Mouse (Mus musculus) heart, embryonic 12.5 days (tissue): Measurements from ENCODE around the gene Rora. TPM values are rescaled to one million over a fixed set of nuclear protein-coding genes. Genes with fewer than 3 reads are reported as not detected.

Experiments used
- ATAC-seq: fragments of 200-750 bp; cut with Nextera tagmentation; 2 replicates; pipeline ENCODE4 v1.8.0; 2017; ENCODE audit warnings: moderate TSS enrichment, moderate library complexity; ENCODE audit not compliant: insufficient number of reproducible peaks, low FRiP score
- H3K27ac ChIP-seq: fragments of 300-500 bp; sonication (generic); 2 replicates; pipeline ENCODE4 v1.5.1; 2016; ENCODE audit warnings: mild to moderate bottlenecking, moderate library complexity; ENCODE audit not compliant: poor library complexity, severe bottlenecking
- H3K27me3 ChIP-seq: fragments of 300-500 bp; sonication (generic); replicated peaks from 2 replicates; pipeline ENCODE4 v1.6.1; 2016; ENCODE audit warnings: mild to moderate bottlenecking, moderate library complexity
- H3K36me3 ChIP-seq: fragments of 300-500 bp; sonication (generic); 2 replicates; pipeline ENCODE4 v1.6.1; 2016; ENCODE audit warnings: mild to moderate bottlenecking, moderate library complexity
- H3K4me1 ChIP-seq: fragments of 300-500 bp; sonication (generic); replicated peaks from 2 replicates; pipeline ENCODE4 v1.6.1; 2016; ENCODE audit warnings: mild to moderate bottlenecking
- H3K4me2 ChIP-seq: fragments of 300-500 bp; sonication (generic); 2 replicates; pipeline ENCODE4 v1.6.1; 2016; ENCODE audit warnings: mild to moderate bottlenecking, moderate library complexity
- H3K4me3 ChIP-seq: fragments of 300-500 bp; sonication (generic); 2 replicates; pipeline ENCODE4 v1.5.1; 2016; ENCODE audit warnings: mild to moderate bottlenecking
- H3K9ac ChIP-seq: fragments of 300-500 bp; sonication (generic); 2 replicates; pipeline ENCODE4 v1.6.1; 2016; ENCODE audit warnings: mild to moderate bottlenecking, moderate library complexity
- H3K9me3 ChIP-seq: fragments of 300-500 bp; sonication (generic); replicated peaks from 2 replicates; pipeline ENCODE4 v1.6.1; 2016; ENCODE audit warnings: mild to moderate bottlenecking, moderate library complexity
- WGBS: fragments of 180-500 bp; shearing (Covaris S2); methylation state at CpG from one replicate; pipeline ENCODE4 v1.1.7; 2016; 5-methylcytosine and 5-hydroxymethylcytosine counted together
- polyA plus RNA-seq: library from polyadenylated mRNA; unstranded; fragments of >200 nt; fragmentation: Nextera tagmentation; extraction: Ambion mirVana; gene quantifications from 2 replicates; pipeline ENCODE4 v1.2.1, GENCODE M21; 2016

Gene Rora
- polyA plus RNA-seq, 1 experiment from 2014 or later, result 7.6 TPM

DNA sequence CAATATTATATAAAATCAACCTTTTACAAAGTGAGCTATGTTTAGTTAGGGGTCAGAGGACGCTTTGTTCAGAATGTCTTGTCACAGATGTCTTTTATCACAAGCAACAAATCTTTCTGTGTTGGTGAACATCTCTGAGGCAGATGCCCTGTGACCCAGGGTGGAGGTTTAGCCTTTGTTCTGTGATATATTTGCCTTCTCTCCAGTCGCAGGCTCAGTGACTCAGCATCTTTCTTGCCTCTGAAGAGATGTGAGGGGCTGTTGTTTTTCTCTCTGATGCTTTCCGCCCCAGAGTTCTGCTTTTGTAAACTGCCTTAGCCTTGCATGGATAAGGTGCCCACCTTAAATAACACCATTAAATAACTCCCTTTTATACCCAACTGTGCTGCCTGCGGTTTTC, 488.3 kb downstream of the Rora start:
- Histone ChIP-seq H3K27me3 (peaks cover 14% of the 10 kb centered on the region), H3K27ac (no peak overlapping the region), H3K9me3 (peaks cover 16% of the 10 kb centered on the region), H3K9ac (no peak overlapping the region), H3K36me3 (no peaks in the 10 kb centered on the region), H3K4me1 (peaks cover 12% of the 10 kb centered on the region), H3K4me3 (no peak overlapping the region), H3K4me2 (no peak overlapping the region)
- 70% methylated on average over 4 of the region's 4 CpGs for WGBS
- ATAC-seq, result no peak

DNA sequence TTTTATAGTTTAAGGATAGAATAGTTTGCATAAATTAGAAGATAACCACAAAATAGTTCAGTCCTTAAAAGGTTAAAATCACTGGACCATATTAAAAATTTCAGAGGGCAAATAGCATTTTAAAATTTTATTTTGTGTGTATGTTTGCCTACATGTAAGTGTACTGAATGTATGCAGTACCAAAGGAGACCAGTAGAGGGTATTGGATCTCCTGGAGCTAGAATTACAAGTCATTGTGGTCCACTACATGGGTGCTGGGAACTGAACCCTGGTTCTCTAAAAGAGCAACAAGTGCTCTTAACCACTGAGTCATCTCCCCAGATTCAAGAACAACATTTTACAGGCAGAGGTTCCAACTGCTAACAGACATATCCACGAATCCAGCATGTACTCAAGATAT, 493.4 kb downstream of the Rora start:
- Histone ChIP-seq H3K4me3 (no peak overlapping the region), H3K4me1 (peaks cover 7% of the 10 kb centered on the region; the same call in 1 of the 2 replicates), H3K9me3 (peaks cover 19% of the 10 kb centered on the region), H3K27ac (no peak overlapping the region), H3K4me2 (no peak overlapping the region), H3K27me3 (no peaks in the 10 kb centered on the region), H3K9ac (no peak overlapping the region), H3K36me3 (no peaks in the 10 kb centered on the region)
- no peak for ATAC-seq
- WGBS, result 64% methylated on average over 1 of the region's 1 CpGs

DNA sequence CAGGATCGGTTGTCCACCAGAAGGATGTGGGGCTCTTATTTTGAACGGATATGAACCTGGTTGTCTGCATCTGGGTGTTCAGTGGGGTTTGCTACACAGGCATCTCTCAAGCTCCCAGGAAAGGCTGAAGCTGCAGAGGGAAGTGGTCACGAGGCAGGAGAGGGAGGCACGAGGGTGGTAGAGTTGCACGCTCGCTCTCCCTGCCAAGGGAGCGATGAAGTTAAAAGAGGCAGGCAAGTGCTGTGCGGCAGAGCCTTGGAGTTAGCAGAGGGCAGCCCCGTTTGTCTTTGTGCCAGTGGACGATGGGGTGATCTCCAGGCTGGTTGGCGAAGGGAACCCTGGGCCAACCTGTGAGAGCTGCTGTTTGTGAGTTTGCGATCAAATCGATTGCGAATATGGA, 496.6 kb downstream of the Rora start:
- no peak for ATAC-seq
- H3K9me3 ChIP-seq, result peaks cover 13% of the 10 kb centered on the region
- no peak overlapping the region for H3K27ac ChIP-seq
- peaks cover 7% of the 10 kb centered on the region; the same call in 1 of the 2 replicates for H3K4me1 ChIP-seq
- H3K4me2 ChIP-seq, result no peak overlapping the region
- 57% methylated on average over 14 of the region's 14 CpGs for WGBS
- no peak overlapping the region for H3K9ac ChIP-seq
- no peaks in the 10 kb centered on the region for H3K36me3 ChIP-seq
- H3K4me3 ChIP-seq, result no peak overlapping the region
- peaks cover 4% of the 10 kb centered on the region for H3K27me3 ChIP-seq

DNA sequence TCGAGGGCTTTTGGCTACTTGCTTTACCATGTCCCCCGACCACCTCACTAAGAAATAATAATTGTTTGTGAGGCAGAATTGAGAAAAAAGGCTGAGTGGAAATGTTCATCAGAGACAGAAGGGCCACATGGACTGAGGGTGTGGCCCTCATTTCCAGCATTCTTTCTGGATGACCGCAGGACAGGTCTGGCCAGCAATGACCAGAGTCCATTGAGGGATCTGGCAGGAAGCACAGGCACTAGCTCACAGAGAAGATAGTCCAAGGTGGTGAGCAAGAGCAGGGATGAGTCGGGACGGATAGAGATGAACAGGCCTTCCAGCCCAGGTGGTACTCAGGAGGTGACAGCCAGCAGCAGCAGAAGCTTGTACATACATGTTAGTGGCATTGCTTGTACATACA, 501.1 kb downstream of the Rora start:
- no peak overlapping the region for H3K27ac ChIP-seq
- no peak overlapping the region for H3K9ac ChIP-seq
- H3K9me3 ChIP-seq, result 0 out of 2 replicates have a peak, but pooled peaks cover 3% of the 10 kb centered on the region
- H3K4me1 ChIP-seq, result peaks cover 16% of the 10 kb centered on the region
- ATAC-seq, result no peak
- WGBS, result 83% methylated on average over 5 of the region's 5 CpGs
- H3K27me3 ChIP-seq, result peaks cover 4% of the 10 kb centered on the region
- no peak overlapping the region for H3K4me2 ChIP-seq
- no peaks in the 10 kb centered on the region for H3K36me3 ChIP-seq
- no peak overlapping the region for H3K4me3 ChIP-seq

DNA sequence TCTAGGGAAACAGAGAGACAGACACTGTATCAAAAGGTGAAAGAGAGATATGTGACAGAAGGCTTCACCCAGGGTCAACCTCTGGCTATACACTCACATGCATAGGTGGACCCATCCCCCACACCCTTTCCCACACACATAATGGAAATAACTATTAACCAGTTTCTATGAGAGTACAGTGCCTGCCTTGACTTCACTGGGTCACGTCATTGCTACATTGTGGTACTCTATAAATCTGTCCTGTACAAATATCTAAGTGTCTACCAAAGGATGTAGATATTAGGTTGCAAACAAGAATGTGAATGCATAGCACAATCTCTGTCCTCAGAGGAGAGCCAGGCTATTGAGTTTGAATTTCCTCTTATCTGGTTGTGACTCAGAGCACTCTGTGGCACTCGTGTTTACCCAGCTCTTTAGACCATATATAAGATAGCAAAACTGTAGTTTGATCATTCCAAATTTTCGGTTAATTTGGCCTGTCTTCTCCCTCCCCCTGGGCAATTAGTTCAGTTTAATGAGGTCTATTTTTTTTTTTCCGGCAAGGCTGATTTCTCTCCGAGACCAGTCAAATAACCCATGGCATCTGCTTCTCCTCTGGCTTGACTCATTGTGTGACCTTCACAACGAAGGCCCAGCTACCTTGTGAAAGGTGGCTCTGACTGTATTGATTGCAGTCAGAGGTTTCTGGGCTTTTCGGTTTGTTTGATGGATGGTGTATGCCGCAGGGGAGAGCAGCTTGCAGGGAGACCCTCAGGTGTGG, 502.4 kb downstream of the Rora start:
- no peak overlapping the region for H3K27ac ChIP-seq
- peaks cover 4% of the 10 kb centered on the region for H3K27me3 ChIP-seq
- H3K9me3 ChIP-seq, result 0 out of 2 replicates have a peak, but pooled peaks cover 3% of the 10 kb centered on the region
- H3K4me3 ChIP-seq, result no peak overlapping the region
- no peak overlapping the region for H3K4me2 ChIP-seq
- no peaks in the 10 kb centered on the region for H3K36me3 ChIP-seq
- no peak for ATAC-seq
- peaks cover 14% of the 10 kb centered on the region for H3K4me1 ChIP-seq
- WGBS, result 48% methylated on average over 8 of the region's 8 CpGs
- no peak overlapping the region for H3K9ac ChIP-seq

DNA sequence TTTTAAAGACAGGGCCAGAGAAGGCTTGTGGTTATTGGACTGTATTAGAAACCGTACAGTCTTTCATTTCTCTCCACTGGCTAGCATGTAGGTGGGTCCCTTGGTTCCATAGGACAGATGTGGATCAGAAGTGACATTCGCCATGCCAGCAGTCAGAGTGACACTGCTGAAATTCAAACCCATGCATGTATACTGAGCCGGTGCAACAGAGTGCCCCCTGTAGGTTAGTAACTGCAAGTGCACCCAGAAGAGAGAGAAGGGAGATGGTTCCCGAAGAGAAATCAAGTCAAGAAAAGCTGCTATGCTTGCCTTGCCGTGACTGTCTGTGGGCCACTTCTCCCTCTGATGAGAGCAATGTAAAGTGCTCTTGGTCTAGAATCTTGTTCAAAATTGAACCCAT, 507.2 kb downstream of the Rora start:
- no peak for ATAC-seq
- 83% methylated on average over 5 of the region's 5 CpGs for WGBS
- Histone ChIP-seq H3K27ac (no peak overlapping the region), H3K36me3 (no peaks in the 10 kb centered on the region), H3K4me3 (no peak overlapping the region), H3K9me3 (0 out of 2 replicates have a peak, but pooled peaks cover 3% of the 10 kb centered on the region), H3K27me3 (no peaks in the 10 kb centered on the region; the same call in 1 of the 2 replicates), H3K4me2 (no peak overlapping the region), H3K4me1 (peaks cover 19% of the 10 kb centered on the region), H3K9ac (no peak overlapping the region)

DNA sequence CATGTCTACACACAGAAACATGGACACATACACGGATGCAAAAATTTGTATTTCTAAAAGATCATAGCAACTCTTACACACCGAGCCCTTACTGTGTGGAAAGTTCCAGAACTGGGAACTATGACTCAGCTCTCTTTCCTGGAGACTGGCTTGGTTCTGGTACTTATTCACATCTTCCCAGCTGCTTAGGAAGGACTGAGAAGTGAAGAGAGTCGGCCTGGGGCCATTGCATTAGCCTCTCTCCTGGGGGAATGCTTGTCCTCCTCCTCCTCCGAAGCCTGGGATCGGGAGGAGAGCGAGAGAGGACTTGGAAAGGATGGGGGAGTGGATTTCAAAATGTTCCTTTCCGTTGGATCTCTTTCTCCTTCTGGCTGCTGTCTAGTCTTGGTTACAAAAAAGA, 511.1 kb downstream of the Rora start:
- H3K27me3 ChIP-seq, result peaks cover 3% of the 10 kb centered on the region; the same call in 1 of the 2 replicates
- no peak overlapping the region for H3K4me3 ChIP-seq
- H3K9ac ChIP-seq, result no peak overlapping the region
- H3K4me1 ChIP-seq, result peaks cover 14% of the 10 kb centered on the region
- WGBS, result 45% methylated on average over 7 of the region's 7 CpGs
- no peak overlapping the region for H3K4me2 ChIP-seq
- peaks cover 5% of the 10 kb centered on the region; the same call in 1 of the 2 replicates for H3K9me3 ChIP-seq
- H3K36me3 ChIP-seq, result no peaks in the 10 kb centered on the region
- H3K27ac ChIP-seq, result no peak overlapping the region
- ATAC-seq, result no peak

DNA sequence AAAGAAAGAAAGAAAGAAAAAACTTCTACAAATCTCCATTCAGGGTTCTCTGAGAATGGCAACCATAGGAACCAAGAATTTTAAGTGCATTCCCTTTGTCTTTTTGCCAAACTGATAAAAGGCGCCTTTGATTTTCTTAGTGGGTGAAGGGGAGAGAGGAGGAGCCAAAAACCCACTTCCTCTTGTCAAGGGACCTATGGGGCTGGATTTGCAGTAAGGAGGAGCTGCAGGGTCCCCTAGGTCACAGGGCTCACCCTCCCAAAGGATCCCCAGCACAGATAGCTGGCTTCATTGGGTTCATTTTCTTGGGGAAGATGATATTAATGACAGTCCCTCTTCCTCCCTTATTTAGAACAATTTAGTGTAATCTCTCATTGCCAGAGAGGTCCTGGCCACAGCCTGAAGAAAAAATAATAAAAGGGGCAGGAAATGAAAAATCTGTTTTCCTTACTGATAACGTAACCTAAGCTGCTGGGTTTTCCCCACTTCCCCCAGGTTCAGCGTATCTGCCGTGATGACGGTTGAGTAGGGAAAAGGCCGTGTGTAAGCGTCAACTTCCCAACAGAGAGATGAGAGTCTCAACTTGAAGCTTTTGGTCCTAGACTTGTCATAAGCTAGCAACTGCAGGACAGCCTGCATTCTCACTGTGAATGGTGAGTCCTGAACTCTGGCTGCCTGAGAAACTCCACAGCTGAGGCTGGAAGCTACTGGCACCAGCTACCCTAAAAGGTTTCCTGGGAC, 511.7 kb downstream of the Rora start:
- H3K4me2 ChIP-seq, result no peak overlapping the region
- H3K4me1 ChIP-seq, result peaks cover 14% of the 10 kb centered on the region
- ATAC-seq, result no peak
- no peak overlapping the region for H3K4me3 ChIP-seq
- no peak overlapping the region for H3K9ac ChIP-seq
- peaks cover 3% of the 10 kb centered on the region; the same call in 1 of the 2 replicates for H3K27me3 ChIP-seq
- H3K9me3 ChIP-seq, result peaks cover 5% of the 10 kb centered on the region; the same call in 1 of the 2 replicates
- no peaks in the 10 kb centered on the region for H3K36me3 ChIP-seq
- WGBS, result 38% methylated on average over 7 of the region's 7 CpGs
- no peak overlapping the region for H3K27ac ChIP-seq

DNA sequence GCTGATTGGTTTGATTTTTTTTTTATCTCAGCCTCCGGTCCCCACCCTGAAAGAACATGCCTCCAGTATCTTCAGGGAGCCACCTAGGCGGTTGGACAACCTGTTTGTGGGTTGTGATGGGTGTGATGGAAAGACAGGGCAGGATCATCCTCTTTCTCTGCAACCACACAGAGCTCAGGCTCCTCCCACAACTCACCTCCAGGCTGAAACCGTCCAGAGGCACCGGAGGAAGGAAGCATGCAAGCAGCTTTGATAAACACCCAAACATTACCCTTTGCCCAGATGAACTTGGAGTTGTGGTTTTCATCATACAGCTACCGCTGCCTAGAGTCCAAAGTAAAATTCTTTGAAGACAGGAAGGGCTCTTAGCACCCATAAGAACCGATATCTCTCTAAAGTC, 520.5 kb downstream of the Rora start:
- Histone ChIP-seq H3K4me3 (no peak overlapping the region), H3K9me3 (peaks cover 2% of the 10 kb centered on the region; the same call in 1 of the 2 replicates), H3K9ac (no peak overlapping the region), H3K4me1 (peaks cover 7% of the 10 kb centered on the region; the same call in 1 of the 2 replicates), H3K27me3 (peaks cover 7% of the 10 kb centered on the region; the same call in 1 of the 2 replicates), H3K27ac (no peak overlapping the region), H3K4me2 (no peak overlapping the region), H3K36me3 (no peaks in the 10 kb centered on the region)
- ATAC-seq, result no peak
- 55% methylated on average over 6 of the region's 6 CpGs for WGBS

DNA sequence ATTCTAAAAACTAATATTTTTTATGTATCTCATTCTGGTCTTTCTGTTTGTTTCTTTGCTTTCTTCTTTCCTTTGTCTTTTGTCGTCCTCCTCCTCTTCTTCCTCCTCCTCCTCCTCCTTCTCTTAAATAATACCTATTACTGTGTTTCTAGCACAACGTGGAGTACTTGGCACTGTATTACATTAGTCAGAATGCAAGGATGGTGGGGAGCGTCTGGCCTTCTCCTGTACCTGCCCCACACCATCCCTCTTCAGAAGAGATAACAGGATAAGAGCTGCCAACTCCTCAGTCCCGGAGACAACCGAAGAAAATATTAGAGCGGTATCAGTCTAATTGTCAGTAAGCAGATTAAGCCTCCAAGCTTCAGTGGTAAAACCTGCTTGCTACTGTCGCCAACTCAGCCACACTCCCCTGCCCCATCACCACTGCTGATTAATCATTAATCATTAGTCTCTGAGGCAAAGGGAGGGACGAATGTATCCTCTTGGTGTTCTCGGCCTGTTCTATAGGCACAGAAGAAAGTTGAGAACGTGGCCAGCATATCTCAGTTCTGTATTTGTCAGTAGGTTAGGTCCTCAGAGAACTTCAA, 521.0 kb downstream of the Rora start:
- 34% methylated on average over 10 of the region's 10 CpGs for WGBS
- Histone ChIP-seq H3K4me1 (peaks cover 7% of the 10 kb centered on the region; the same call in 1 of the 2 replicates), H3K27ac (no peak overlapping the region), H3K27me3 (peaks cover 5% of the 10 kb centered on the region; the same call in 1 of the 2 replicates), H3K36me3 (no peaks in the 10 kb centered on the region), H3K9ac (no peak overlapping the region), H3K4me2 (no peak overlapping the region), H3K9me3 (no peaks in the 10 kb centered on the region), H3K4me3 (no peak overlapping the region)
- ATAC-seq, result no peak

DNA sequence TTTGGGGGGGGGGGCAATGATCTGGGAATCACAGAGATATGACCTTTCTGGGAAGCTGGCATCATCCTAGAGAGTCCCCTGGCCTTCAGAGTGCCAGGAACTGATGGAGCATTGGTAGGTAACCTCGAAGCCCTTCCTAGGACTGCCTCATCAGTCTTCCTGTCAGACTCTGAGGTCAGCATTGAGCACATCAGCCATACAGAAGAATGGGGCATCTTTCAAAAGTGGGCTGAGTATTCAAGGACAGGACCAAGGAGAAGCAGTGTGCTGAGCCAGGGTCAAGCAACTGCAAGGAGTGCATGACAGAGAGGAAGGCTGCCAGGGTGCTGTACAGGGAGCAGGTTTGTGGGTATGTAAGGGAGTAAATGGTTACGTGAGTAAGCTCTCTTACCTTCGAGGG, 523.4 kb downstream of the Rora start:
- no peak overlapping the region for H3K9ac ChIP-seq
- no peaks in the 10 kb centered on the region for H3K36me3 ChIP-seq
- H3K27me3 ChIP-seq, result peaks cover 5% of the 10 kb centered on the region; the same call in 1 of the 2 replicates
- peaks cover 7% of the 10 kb centered on the region; the same call in 1 of the 2 replicates for H3K4me1 ChIP-seq
- H3K9me3 ChIP-seq, result no peaks in the 10 kb centered on the region
- no peak for ATAC-seq
- no peak overlapping the region for H3K4me3 ChIP-seq
- WGBS, result 79% methylated on average over 3 of the region's 3 CpGs
- H3K27ac ChIP-seq, result no peak overlapping the region
- H3K4me2 ChIP-seq, result no peak overlapping the region
